Mouse (Mus musculus): Measurements from ENCODE around the gene Pex11g. TPM values are rescaled to one million over a fixed set of nuclear protein-coding genes. Genes with fewer than 3 reads are reported as not detected.

Gene Pex11g
- 14.6 and 17.2 TPM in 2 replicates for polyA plus RNA-seq (2012; rRNA removed)

DNA sequence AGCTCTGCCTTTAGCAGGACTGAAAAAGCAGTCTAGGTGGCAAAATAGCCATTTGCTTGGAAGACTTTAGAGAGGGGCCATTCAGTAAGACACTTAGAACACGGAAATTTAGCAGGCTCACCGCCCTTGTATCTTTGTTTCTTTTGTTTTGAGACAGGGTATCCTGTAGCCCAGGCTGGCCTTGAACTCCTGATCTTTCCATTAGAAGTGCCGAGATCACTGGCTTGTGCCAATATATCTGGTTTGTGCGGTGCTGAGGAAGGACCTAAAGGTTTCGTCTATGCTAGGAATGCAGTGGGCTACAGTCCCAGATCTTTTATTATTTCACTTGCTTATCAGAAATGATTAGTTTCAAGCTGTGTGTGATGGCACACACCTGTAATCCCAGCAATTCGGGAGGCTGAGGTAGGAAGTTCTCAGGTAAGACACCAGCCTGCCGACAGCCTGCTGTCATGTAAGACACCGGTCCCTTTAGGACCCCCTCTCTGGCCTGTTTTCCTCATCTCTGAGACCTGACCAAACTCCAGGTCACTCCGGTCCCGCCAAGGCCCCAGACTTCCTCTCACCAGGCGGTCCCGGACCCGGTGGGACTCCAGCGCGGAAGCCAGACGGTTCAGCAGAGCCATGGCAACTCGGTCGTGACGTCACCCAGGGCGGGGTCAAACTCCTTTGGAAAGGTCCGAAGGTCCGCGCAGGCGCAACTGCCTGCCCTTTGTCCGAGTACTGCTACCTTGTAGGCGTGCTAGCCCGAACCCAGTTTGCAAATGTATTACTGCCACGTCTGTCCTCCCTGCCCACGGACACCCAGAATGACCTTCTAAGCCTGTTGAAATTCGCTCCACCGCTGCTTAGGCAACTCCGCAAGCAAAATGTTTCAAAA is at the start of gene Pex11g:
Pex11g (minus strand) TSS at position 675 of the 880 bp plus-strand sequence.

DNA sequence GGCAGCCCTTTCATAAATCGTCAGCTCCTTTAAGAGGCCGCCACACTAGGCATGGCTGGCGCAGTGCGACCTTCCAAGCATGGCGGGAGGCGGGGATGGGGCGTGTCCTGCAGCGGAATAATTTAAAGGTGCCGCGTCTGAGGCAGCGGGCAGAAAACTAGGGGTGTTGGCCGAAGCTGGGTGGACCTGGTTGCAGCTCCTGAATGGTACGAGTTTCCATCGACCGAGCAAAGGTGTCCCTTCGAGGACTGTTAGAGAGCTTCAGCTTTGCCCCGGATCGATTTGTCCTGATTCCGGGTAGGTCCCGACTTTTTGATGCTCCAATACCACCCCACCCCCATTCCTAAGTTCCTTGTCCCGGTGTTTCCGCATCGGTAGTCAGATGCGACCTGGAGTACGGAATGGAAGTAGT is 47.8 kb upstream of the Pex11g start, which contains the start of gene Pnpla6:
Pnpla6 (plus strand) TSS at position 125 of the 412 bp plus-strand sequence.

DNA sequence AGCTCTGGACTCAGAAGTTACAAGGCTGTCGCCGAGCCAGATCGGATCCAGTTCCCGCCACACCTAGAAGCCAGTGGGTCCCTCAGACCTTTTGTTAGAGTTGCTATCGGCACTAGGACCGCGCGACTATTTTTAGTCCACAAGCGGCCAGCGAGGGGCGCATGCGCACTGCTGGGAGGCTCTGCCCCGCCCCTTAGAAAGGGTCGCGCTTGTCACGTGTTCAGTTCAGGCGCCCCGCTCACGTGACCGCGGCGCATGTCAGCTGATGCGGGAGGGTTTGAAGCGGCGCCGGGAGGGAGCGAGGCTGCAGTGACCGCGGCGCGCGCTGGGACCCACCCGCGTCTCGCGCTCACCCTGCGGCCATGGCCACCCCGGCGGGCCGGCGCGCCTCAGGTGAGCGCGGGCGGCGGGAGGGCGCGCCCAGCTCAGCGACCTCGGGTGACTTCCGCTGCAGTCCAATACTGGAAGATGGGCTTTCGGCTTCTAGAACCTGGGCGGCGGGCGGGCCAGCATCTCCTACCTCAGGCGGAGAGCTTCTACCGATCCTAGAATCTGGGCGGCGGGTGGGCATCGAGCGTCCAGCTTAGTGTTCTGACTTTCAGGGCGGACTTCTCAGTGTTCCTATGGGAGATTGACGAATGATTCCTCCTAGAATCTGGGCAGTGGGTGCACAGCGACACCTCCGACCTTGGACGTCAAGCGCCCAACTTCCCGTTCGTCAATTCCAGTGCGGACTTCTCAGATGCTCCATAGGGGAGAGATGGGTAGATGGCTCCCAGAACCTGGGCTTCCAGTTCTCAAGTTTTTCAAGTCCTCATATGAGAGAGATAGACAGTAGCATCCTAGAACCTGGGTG is 33.0 kb upstream of the Pex11g start, which contains the start of gene Mcoln1:
Mcoln1 (plus strand) TSS at position 223 of the 856 bp plus-strand sequence.

DNA sequence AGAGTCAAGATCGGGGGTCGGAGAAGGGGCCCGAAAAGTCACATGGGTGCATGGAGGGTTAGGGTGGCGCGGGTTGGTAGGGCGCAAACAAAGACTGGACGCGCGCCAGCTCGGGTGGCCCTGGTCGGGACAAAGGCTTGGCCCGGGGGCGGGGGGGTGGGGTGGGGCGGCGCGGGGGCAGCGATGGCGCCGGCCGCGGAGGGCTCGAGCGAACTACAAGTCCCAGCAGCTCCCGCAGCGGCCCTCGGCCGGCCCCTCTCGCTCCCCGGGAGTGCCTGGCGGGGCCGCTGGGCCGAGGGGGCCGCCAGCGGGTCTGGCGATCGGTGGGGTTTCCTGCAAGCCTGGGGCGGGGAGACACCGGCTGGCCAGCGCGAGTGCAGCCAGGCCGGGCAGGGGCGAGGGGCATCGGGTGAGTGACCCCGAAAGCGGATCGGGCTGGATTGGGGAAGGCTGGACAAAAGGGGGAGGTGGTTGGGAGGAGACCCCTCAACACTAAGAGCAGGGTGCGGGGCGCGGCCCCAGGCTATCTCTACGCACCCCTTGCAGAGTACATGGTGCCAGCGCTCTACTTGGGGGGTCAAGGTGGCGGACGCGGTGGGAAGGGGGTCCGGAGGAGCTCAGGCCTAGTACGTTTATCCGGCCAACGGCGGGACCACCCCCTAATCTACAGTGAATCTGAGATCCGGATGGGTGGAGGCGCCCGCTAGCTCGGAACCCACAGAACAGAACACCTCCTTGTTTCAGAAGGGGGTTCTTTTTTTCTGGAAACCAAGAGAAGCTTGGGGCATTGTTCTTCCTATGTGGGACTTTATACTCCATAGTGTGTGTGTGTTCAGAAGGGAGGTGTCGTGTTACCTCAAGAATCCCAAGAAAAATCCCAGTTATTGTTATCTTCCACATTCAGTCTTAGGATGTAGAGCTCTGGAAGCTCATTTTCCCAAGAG is 25.7 kb upstream of the Pex11g start, which contains the start of gene Zfp358:
Zfp358 (plus strand) TSS at position 238 of the 944 bp plus-strand sequence.

DNA sequence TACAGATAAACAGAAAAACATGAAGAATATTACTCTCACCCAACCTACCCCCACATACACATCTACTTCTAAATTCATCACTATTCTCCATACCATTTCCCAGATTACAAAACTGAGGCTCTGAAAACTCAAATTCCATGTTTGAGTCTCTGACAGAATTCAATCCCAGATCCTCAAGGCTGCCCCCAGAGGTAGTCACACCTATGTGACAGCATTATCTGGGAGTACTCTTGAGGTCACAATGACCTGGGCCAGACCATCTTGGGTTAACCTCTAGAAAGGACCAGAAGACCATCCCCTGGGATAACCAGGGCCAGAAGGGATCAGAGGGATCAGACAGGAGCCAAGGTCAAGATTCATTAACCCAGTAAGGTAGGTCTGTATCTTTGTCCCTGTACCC is 3.1 kb upstream of the Pex11g start, which contains the start of gene Tex45:
Tex45 (plus strand) TSS at position 301 of the 400 bp plus-strand sequence.

Other genes with a start within 250 kb of the Pex11g start
- 25.5 and 28.2 TPM in 2 replicates for gene Insr, start 188.1 kb downstream of the Pex11g start, polyA plus RNA-seq (2012; rRNA removed)
- 1.3 and 1.6 TPM in 2 replicates for gene A430078G23Rik, start 114.3 kb downstream of the Pex11g start, polyA plus RNA-seq (2012; rRNA removed)
- 61.7 and 63.8 TPM in 2 replicates for gene Arhgef18, start 74.7 kb downstream of the Pex11g start, polyA plus RNA-seq (2012; rRNA removed)
- gene Tex45, start 3.2 kb upstream of the Pex11g start, polyA plus RNA-seq (2012; rRNA removed) = 0.19 TPM in 1 of 2 replicates, not detected in the other
- 47.9 and 52.0 TPM in 2 replicates for gene Zfp358, start 25.5 kb upstream of the Pex11g start, polyA plus RNA-seq (2012; rRNA removed)
- 326 and 619 TPM in 2 replicates for gene Mcoln1, start 32.8 kb upstream of the Pex11g start, polyA plus RNA-seq (2012; rRNA removed)
- gene Pnpla6, start 47.7 kb upstream of the Pex11g start, polyA plus RNA-seq (2012; rRNA removed) = 73.1 and 77.5 TPM in 2 replicates
- 0.12 and 4.0 TPM in 2 replicates for gene C330021F23Rik, start 100.3 kb upstream of the Pex11g start, polyA plus RNA-seq (2012; rRNA removed)
- 93.5 and 97.2 TPM in 2 replicates for gene Camsap3, start 119.6 kb upstream of the Pex11g start, polyA plus RNA-seq (2012; rRNA removed)
- 48.7 and 54.3 TPM in 2 replicates for gene Xab2, start 153.6 kb upstream of the Pex11g start, polyA plus RNA-seq (2012; rRNA removed)
- gene Pet100, start 153.9 kb upstream of the Pex11g start, polyA plus RNA-seq (2012; rRNA removed) = 3.6 and 4.7 TPM in 2 replicates
- gene Pcp2, start 157.9 kb upstream of the Pex11g start, polyA plus RNA-seq (2012; rRNA removed) = not detected in 2 replicates
- gene Stxbp2, start 163.3 kb upstream of the Pex11g start, polyA plus RNA-seq (2012; rRNA removed) = 222 and 231 TPM in 2 replicates
- 3.7 and 5.5 TPM in 2 replicates for gene Retn, start 188.1 kb upstream of the Pex11g start, polyA plus RNA-seq (2012; rRNA removed)
- 0.33 and 0.41 TPM in 2 replicates for gene Mcemp1, start 198.1 kb upstream of the Pex11g start, polyA plus RNA-seq (2012; rRNA removed)
- 0.50 and 4.1 TPM in 2 replicates for gene Fcor, start 204.7 kb upstream of the Pex11g start, polyA plus RNA-seq (2012; rRNA removed)
- gene Trappc5, start 208.6 kb upstream of the Pex11g start, polyA plus RNA-seq (2012; rRNA removed) = 25.1 and 37.8 TPM in 2 replicates
- gene Fcer2a, start 226.5 kb upstream of the Pex11g start, polyA plus RNA-seq (2012; rRNA removed) = 1.3 and 1.8 TPM in 2 replicates